8 mouse cellular contexts compared by ENCODE assay signal in genomic region chr2:128128532-128128931, GRCm38 (mm10). TPM values are rescaled to one million over a fixed set of nuclear protein-coding genes. Genes with fewer than 3 reads are reported as not detected.
DNase-seq lines count a peak whose midpoint lies in the region; ATAC-seq and TF ChIP-seq lines count a peak whose summit lies in the region.

No protein-coding gene starts in this region.

- H3K36me3 ChIP-seq in lung, postnatal 0 days (ENCODE audit: insufficient read depth, low read length), result peaks cover 12% of the 10 kb centered on the region; the same call in 1 of the 2 replicates
- H3K36me3 ChIP-seq in limb, embryonic 13.5 days, result peaks cover 31% of the 10 kb centered on the region
- peaks cover 22% of the 10 kb centered on the region for H3K36me3 ChIP-seq in stomach, embryonic 14.5 days (ENCODE audit: control insufficient read depth, insufficient read depth, low read length)

- no peak for TF ChIP-seq CTCF in lung, postnatal 0 days (IDR thresholded peaks at IDR 0.05)
- no peak for TF ChIP-seq CTCF in lung, adult 2 months (IDR thresholded peaks at IDR 0.05; ENCODE audit: insufficient read depth, low read length)

- H3K9me3 ChIP-seq in lung, postnatal 0 days (ENCODE audit: low read length), result no peaks in the 10 kb centered on the region
- H3K9me3 ChIP-seq in limb, embryonic 13.5 days, result no peaks in the 10 kb centered on the region
- H3K9me3 ChIP-seq in stomach, embryonic 14.5 days (ENCODE audit: control insufficient read depth, low read depth, low read length), result no peaks in the 10 kb centered on the region

- no peak for ATAC-seq in lung, postnatal 0 days
- ATAC-seq in limb, embryonic 13.5 days (ENCODE audit: low FRiP score, low read depth), result no peak
- no peak for ATAC-seq in stomach, embryonic 14.5 days (ENCODE audit: insufficient number of reproducible peaks, insufficient read depth, low FRiP score, low read depth)

- peak; percentile 13 for DNase-seq in embryo, embryonic 10.5 days (ENCODE audit: low spot score)
- no peak for DNase-seq in embryo, embryonic 9.5 days (ENCODE audit: extremely low spot score)
- no peak for DNase-seq in lung, postnatal 0 days (ENCODE audit: low spot score)
- no peak for DNase-seq in lung, adult 2 months
- no peak for DNase-seq in right cerebral cortex, adult 18-20 months
- no peak for DNase-seq in cerebellum, adult 9-10 months

- H3K4me1 ChIP-seq in lung, postnatal 0 days (ENCODE audit: insufficient read depth, low read depth, low read length), result peaks cover 17% of the 10 kb centered on the region; the same call in 1 of the 2 replicates
- H3K4me1 ChIP-seq in lung, adult 2 months (ENCODE audit: control insufficient read depth, insufficient read depth, low read length), result peaks cover 21% of the 10 kb centered on the region
- H3K4me1 ChIP-seq in limb, embryonic 13.5 days, result peaks cover 53% of the 10 kb centered on the region
- peaks cover 27% of the 10 kb centered on the region for H3K4me1 ChIP-seq in stomach, embryonic 14.5 days (ENCODE audit: control insufficient read depth, insufficient read depth, low read length)

- WGBS in lung, postnatal 0 days, result 47% methylated on average over 10 of the region's 10 CpGs
- WGBS in lung, adult 2 months, result 72% methylated on average over 10 of the region's 10 CpGs
- WGBS in limb, embryonic 13.5 days, result 9% methylated on average over 10 of the region's 10 CpGs
- WGBS in stomach, embryonic 14.5 days, result 22% methylated on average over 10 of the region's 10 CpGs

- H3K4me2 ChIP-seq in lung, postnatal 0 days (replicated peaks; ENCODE audit: low read depth, low read length), result peak overlapping the region; percentile 94
- peak overlapping the region; percentile 97 for H3K4me2 ChIP-seq in limb, embryonic 13.5 days (replicated peaks)
- H3K4me2 ChIP-seq in stomach, embryonic 14.5 days (replicated peaks; ENCODE audit: low read depth, low read length), result peak overlapping the region; percentile 92

- no peak for TF ChIP-seq EP300 in lung, postnatal 0 days (IDR thresholded peaks at IDR 0.05)

- peak overlapping the region; percentile 96; the same call in 1 of the 2 replicates for H3K27ac ChIP-seq in lung, postnatal 0 days (ENCODE audit: low read length)
- H3K27ac ChIP-seq in limb, embryonic 13.5 days, result no peak overlapping the region
- H3K27ac ChIP-seq in stomach, embryonic 14.5 days (ENCODE audit: low read length), result peak overlapping the region; percentile 3; the same call in 1 of the 2 replicates

- 0 out of 2 replicates have a peak overlapping the region, but pooled peaks have one; percentile 37 for H3K9ac ChIP-seq in lung, postnatal 0 days (replicated peaks; ENCODE audit: low read depth)
- H3K9ac ChIP-seq in limb, embryonic 13.5 days, result peak overlapping the region; percentile 88
- H3K9ac ChIP-seq in stomach, embryonic 14.5 days (replicated peaks; ENCODE audit: low read depth, low read length), result peak overlapping the region; percentile 72

- no peaks in the 10 kb centered on the region for H3K27me3 ChIP-seq in lung, postnatal 0 days (replicated peaks; ENCODE audit: insufficient read depth, low read length)
- H3K27me3 ChIP-seq in limb, embryonic 13.5 days, result peaks cover 19% of the 10 kb centered on the region
- H3K27me3 ChIP-seq in stomach, embryonic 14.5 days (ENCODE audit: control insufficient read depth, insufficient read depth, low read length), result no peaks in the 10 kb centered on the region

- TF ChIP-seq POLR2A in lung, adult 2 months (IDR thresholded peaks at IDR 0.05; ENCODE audit: borderline replicate concordance, extremely low read depth, low read depth, low read length), result no peak

- peak overlapping the region; percentile 79; the same call in 1 of the 2 replicates for H3K4me3 ChIP-seq in lung, postnatal 0 days (ENCODE audit: low read depth, low read length)
- no peak overlapping the region for H3K4me3 ChIP-seq in lung, adult 2 months (replicated peaks; ENCODE audit: extremely low read depth, low read depth, low read length)
- peak overlapping the region; percentile 79 for H3K4me3 ChIP-seq in limb, embryonic 13.5 days
- peak overlapping the region; percentile 87 for H3K4me3 ChIP-seq in stomach, embryonic 14.5 days (ENCODE audit: low read depth, low read length)

RNA-seq across cellular contexts. Expression of gene Bcl2l11, which starts 2.7 kb away (rescaled TPM):
- 18.5 and 18.6 TPM in 2 replicates for polyA plus RNA-seq in lung, postnatal 0 days (2015; fragmentation: Nextera tagmentation; extraction: Ambion mirVana)
- polyA plus RNA-seq in lung, adult 2 months (2012; rRNA removed), result 22.3 and 24.5 TPM in 2 replicates
- polyA plus RNA-seq in limb, embryonic 13.5 days (2015; fragmentation: Nextera tagmentation; extraction: Ambion mirVana), result 25.8 and 27.8 TPM in 2 replicates
- polyA plus RNA-seq in stomach, embryonic 14.5 days (2014; fragmentation: Nextera tagmentation; extraction: Ambion mirVana), result 19.9 and 22.6 TPM in 2 replicates

Comparison
In these comparisons a context has a peak if more than half of its experiments do, and no peak if none do; other contexts are left out.
1. H3K9ac ChIP-seq: peak in every context shown above with its lines; median percentile 88 in limb, embryonic 13.5 days; 72 in stomach, embryonic 14.5 days; 37 in lung, postnatal 0 days.